Mouse (Mus musculus): ENCODE measurements around the gene Sema3d.

- TF ChIP-seq CTCF (IDR thresholded peaks at IDR 0.05; ENCODE audit: control insufficient read depth, insufficient read depth, insufficient read length) = no peak
- TF ChIP-seq MYOG (IDR thresholded peaks at IDR 0.05; ENCODE audit: control insufficient read depth, extremely low read depth, insufficient read length) = no peak
- TF ChIP-seq USF1 (IDR thresholded peaks at IDR 0.05; ENCODE audit: low read depth) = no peak
- no peak for TF ChIP-seq MAX (IDR thresholded peaks at IDR 0.05)
Observed at GRCm38 (mm10) chr5:12529771-12530170, 146.6 kb downstream of the Sema3d start.
